In the genomic region with DNA sequence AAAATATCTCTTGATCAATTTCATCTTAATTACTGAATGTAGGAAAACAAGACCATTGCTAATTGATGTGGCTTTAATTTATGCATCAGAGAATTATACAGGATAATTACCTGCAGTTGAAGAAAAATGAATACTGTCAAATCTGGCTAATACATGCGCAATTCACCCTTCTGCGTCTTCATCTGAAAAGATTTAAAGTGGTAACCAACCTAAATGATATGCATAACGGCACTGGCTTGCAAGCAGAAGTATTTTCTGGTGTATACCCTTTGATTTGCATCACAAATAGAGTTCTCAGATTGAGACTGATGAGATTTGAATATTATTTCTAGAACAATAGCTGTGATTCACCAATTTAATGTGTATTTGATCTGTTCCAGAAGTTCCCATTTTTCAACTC, we compare ENCODE assay signal across 14 mouse cellular contexts.
"Had no signal": no experiment of that assay in that cellular context is flagged by ENCODE, and none has a peak within 500 bp of the region (broad histone marks: within the 10 kb centered on the region; RNA-seq: fewer than 3 reads in every experiment).

No protein-coding gene starts in this region.

- H3K4me2 ChIP-seq: limb, embryonic 12.5 days; liver, embryonic 13.5 days; lung, embryonic 15.5 days had no signal

- DNase-seq: kidney, adult 8-10 months; kidney, postnatal 25 days; liver; liver, embryonic 13.5 days; liver, postnatal 0 days; lung, postnatal 14 days; retina, postnatal 1 day; right cerebral cortex, postnatal 4 days; spleen, adult 18-20 months; thymus, adult 18-20 months; thymus, postnatal 14 days had no signal

- H3K9me3 ChIP-seq: limb, embryonic 12.5 days; liver, embryonic 13.5 days; lung, embryonic 15.5 days had no signal

- H3K4me3 ChIP-seq: limb, embryonic 12.5 days; liver, embryonic 13.5 days; lung, embryonic 15.5 days; myocyte had no signal

- H3K4me1 ChIP-seq: limb, embryonic 12.5 days had no signal

- H3K27me3 ChIP-seq: limb, embryonic 12.5 days; liver, embryonic 13.5 days; lung, embryonic 15.5 days had no signal

- ATAC-seq: liver, postnatal 0 days had no signal

- H3K27ac ChIP-seq: limb, embryonic 12.5 days; liver, embryonic 13.5 days; lung, embryonic 15.5 days had no signal

- H3K36me3 ChIP-seq: limb, embryonic 12.5 days; liver, embryonic 13.5 days; lung, embryonic 15.5 days had no signal

- H3K9ac ChIP-seq: limb, embryonic 12.5 days; liver, embryonic 13.5 days; liver, postnatal 0 days; lung, embryonic 15.5 days had no signal
